ENCODE assay signal across 30 mouse cellular contexts in genomic region chr4:23077603-23078002, GRCm38 (mm10).
"Had no signal": no experiment of that assay in that cellular context is flagged by ENCODE, and none has a peak within 500 bp of the region (broad histone marks: within the 10 kb centered on the region; RNA-seq: fewer than 3 reads in every experiment).

No protein-coding gene starts in this region.

- H3K4me2 ChIP-seq: heart, embryonic 12.5 days; heart, embryonic 13.5 days; heart, embryonic 15.5 days; hindbrain, embryonic 12.5 days; hindbrain, embryonic 13.5 days; hindbrain, embryonic 14.5 days; hindbrain, embryonic 15.5 days; intestine, embryonic 15.5 days; kidney, embryonic 15.5 days had no signal

- H3K4me1 ChIP-seq: heart, embryonic 12.5 days; heart, embryonic 13.5 days; heart, embryonic 15.5 days; hindbrain, embryonic 10.5 days; hindbrain, embryonic 12.5 days; hindbrain, embryonic 13.5 days; hindbrain, embryonic 15.5 days; intestine, embryonic 15.5 days; kidney, embryonic 15.5 days had no signal

- H3K4me3 ChIP-seq: heart, embryonic 12.5 days; heart, embryonic 13.5 days; heart, embryonic 15.5 days; hindbrain, embryonic 10.5 days; hindbrain, embryonic 12.5 days; hindbrain, embryonic 13.5 days; hindbrain, embryonic 15.5 days; intestine, embryonic 15.5 days; kidney, embryonic 15.5 days; layer of hippocampus, adult 2 months; left cerebral cortex, adult 2 months had no signal

- H3K9ac ChIP-seq: heart, embryonic 12.5 days; heart, embryonic 13.5 days; heart, embryonic 15.5 days; hindbrain, embryonic 12.5 days; hindbrain, embryonic 13.5 days; hindbrain, embryonic 14.5 days; hindbrain, embryonic 15.5 days; intestine, embryonic 15.5 days; kidney, embryonic 15.5 days had no signal

- H3K27me3 ChIP-seq: heart, embryonic 12.5 days; heart, embryonic 13.5 days; heart, embryonic 15.5 days; hindbrain, embryonic 12.5 days; hindbrain, embryonic 13.5 days; hindbrain, embryonic 15.5 days; intestine, embryonic 15.5 days; kidney, embryonic 15.5 days had no signal

- H3K27ac ChIP-seq: heart, embryonic 13.5 days; heart, embryonic 15.5 days; hindbrain, embryonic 10.5 days; hindbrain, embryonic 12.5 days; hindbrain, embryonic 13.5 days; hindbrain, embryonic 14.5 days; hindbrain, embryonic 15.5 days; hindbrain, postnatal 0 days; intestine, embryonic 15.5 days; kidney, embryonic 15.5 days; kidney, postnatal 0 days; layer of hippocampus, adult 2 months; left cerebral cortex, adult 2 months had no signal

- H3K9me3 ChIP-seq: heart, embryonic 12.5 days; heart, embryonic 13.5 days; heart, embryonic 15.5 days; hindbrain, embryonic 10.5 days; hindbrain, embryonic 12.5 days; hindbrain, embryonic 13.5 days; hindbrain, embryonic 15.5 days; intestine, embryonic 15.5 days; kidney, embryonic 15.5 days had no signal

- H3K36me3 ChIP-seq: heart, embryonic 12.5 days; heart, embryonic 13.5 days; heart, embryonic 15.5 days; hindbrain, embryonic 10.5 days; hindbrain, embryonic 12.5 days; hindbrain, embryonic 13.5 days; hindbrain, embryonic 15.5 days; intestine, embryonic 15.5 days; kidney, embryonic 15.5 days had no signal

- DNase-seq: heart, postnatal 10 days; heart, postnatal 14 days; heart, postnatal 36 days; heart, postnatal 4 days; kidney, adult 11 months; kidney, adult 18-20 months; kidney, adult 2 months; kidney, adult 8-10 months; kidney, adult 9 months; kidney, postnatal 10 days; kidney, postnatal 14 days; kidney, postnatal 25 days; kidney, postnatal 36 days; kidney, postnatal 4 days; layer of hippocampus, adult 9-11 months; layer of hippocampus, postnatal 36 days had no signal
